Mouse (Mus musculus) adrenal gland, adult 18-20 months (tissue): ENCODE results near the gene Ankrd10. TPM values are rescaled to one million over a fixed set of nuclear protein-coding genes. Genes with fewer than 3 reads are reported as not detected.

Experiments
- DNase-seq, 2 experiments: peaks; one replicate each; pipeline ENCODE4 v3.0.0; 2021 to 2022; ENCODE audit warnings: low spot score in 2 of 2
- microRNA-seq, 2 experiments: library from miRNA; unstranded; fragments of <30 nt; microRNA quantifications; one replicate each; pipeline ENCODE4 v1.2.0; 2021; ENCODE audit warnings: borderline number of aligned reads in 2 of 2
- total RNA-seq, 2 experiments: library from RNA; stranded (reverse); gene quantifications; 1 replicate in 1 of 2; 2 replicates in 1 of 2; pipeline ENCODE4 v1.2.3; 2021

Gene Ankrd10
- total RNA-seq, 2 experiments from 2014 or later, result 39.5 to 46.3 TPM

DNA sequence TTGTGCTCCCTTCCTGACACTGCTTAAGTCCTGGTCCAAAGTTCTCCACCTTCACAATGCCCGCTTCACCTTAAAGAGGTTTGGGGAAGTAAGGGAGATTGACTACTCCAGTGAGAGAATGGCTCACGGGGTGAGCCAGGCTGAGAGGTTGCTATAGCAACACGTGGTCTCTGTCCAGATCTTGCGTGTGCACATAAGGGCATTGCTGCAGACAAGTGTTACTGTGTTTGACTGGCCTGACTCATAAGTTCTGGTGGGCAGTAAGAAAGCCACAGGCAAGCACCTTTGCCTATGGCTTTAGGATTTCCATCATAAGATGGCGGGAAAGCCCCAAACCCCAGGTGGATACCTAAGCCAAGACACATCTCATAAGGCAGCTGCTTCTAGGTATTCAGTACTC lies 71.3 kb downstream of the Ankrd10 start:
- DNase-seq, result no peak

Small RNA genes lying within 50 kb of the gene (microRNA-seq; reads per million reads assigned to microRNA genes)
- 1.2 to 1.4 reads per million in 2 experiments for gene Mir7238

Other genes with a start within 250 kb of the Ankrd10 start
- gene Rab20, start 157.0 kb downstream of the Ankrd10 start, total RNA-seq, result 1 to 10 TPM; 6.9 to 7.5 TPM
- 10 to 100 TPM; 67.0 to 72.6 TPM for gene Naxd, start 138.3 kb downstream of the Ankrd10 start, total RNA-seq
- gene Cars2, start 85.0 kb downstream of the Ankrd10 start, total RNA-seq, result 10 to 100 TPM; 49.3 to 54.2 TPM
- gene Ing1, start 80.2 kb downstream of the Ankrd10 start, total RNA-seq, result 10 to 100 TPM; 30.3 to 36.6 TPM
- not detected for gene 1700016D06Rik, start 65.3 kb upstream of the Ankrd10 start, total RNA-seq
- gene Arhgef7, start 92.0 kb upstream of the Ankrd10 start, total RNA-seq, result 10 to 100 TPM; 36.6 to 38.3 TPM
- gene Tex29, start 204.7 kb upstream of the Ankrd10 start, total RNA-seq, result under 1 TPM in 1 of 2 experiments, not detected in 1; 0.70 TPM